11 mouse cellular contexts compared by ENCODE assay signal in the genomic region with DNA sequence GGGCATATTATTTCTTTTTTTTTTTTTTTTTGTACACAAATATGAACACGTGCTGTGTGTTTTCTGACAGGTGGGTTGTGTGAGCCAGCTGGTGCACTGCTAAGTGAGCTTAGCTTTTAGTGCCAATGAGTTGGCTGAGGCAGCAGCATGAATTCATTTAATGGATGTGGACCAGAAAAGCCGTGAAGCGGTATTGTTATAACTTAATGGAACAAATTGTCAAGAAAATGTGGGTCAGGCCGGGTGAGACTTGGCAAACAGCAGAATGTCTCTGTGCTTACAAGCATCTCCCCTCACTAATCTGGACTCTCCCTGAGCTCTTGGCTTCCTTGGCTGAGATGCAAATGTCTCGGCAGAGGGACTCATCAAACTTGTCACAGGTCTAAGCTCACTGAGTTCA. TPM values are rescaled to one million over a fixed set of nuclear protein-coding genes. Genes with fewer than 3 reads are reported as not detected.
DNase-seq lines count a peak whose midpoint lies in the region; ATAC-seq and TF ChIP-seq lines count a peak whose summit lies in the region.
"Had no signal": no experiment of that assay in that cellular context is flagged by ENCODE, and none has a peak within 500 bp of the region (broad histone marks: within the 10 kb centered on the region; RNA-seq: fewer than 3 reads in every experiment).

No protein-coding gene starts in this region.

- H3K9me3 ChIP-seq in hindbrain, postnatal 0 days (ENCODE audit: low read length), result no peaks in the 10 kb centered on the region
- H3K9me3 ChIP-seq in hindbrain, embryonic 12.5 days (replicated peaks), result no peaks in the 10 kb centered on the region
- H3K9me3 ChIP-seq: limb, embryonic 13.5 days had no signal

- H3K4me3 ChIP-seq in hindbrain, postnatal 0 days (ENCODE audit: low read length), result no peak overlapping the region
- no peak overlapping the region for H3K4me3 ChIP-seq in hindbrain, embryonic 12.5 days
- H3K4me3 ChIP-seq: limb, embryonic 13.5 days had no signal

- no peak overlapping the region for H3K9ac ChIP-seq in hindbrain, postnatal 0 days (replicated peaks; ENCODE audit: low read length)
- no peak overlapping the region for H3K9ac ChIP-seq in hindbrain, embryonic 12.5 days
- H3K9ac ChIP-seq: limb, embryonic 13.5 days had no signal

- ATAC-seq in cerebellum, adult (ENCODE audit: insufficient number of reproducible peaks, low FRiP score, low TSS enrichment), result no peak
- ATAC-seq in hindbrain, postnatal 0 days, result peak; percentile 76
- no peak for ATAC-seq in hindbrain, embryonic 12.5 days (ENCODE audit: low FRiP score)

- no peaks in the 10 kb centered on the region for H3K36me3 ChIP-seq in hindbrain, postnatal 0 days (ENCODE audit: insufficient read depth, low read length)
- H3K36me3 ChIP-seq in hindbrain, embryonic 12.5 days, result no peaks in the 10 kb centered on the region
- H3K36me3 ChIP-seq: limb, embryonic 13.5 days had no signal

- no peak overlapping the region for H3K4me2 ChIP-seq in hindbrain, postnatal 0 days (ENCODE audit: low read depth, low read length)
- H3K4me2 ChIP-seq in hindbrain, embryonic 12.5 days (replicated peaks), result no peak overlapping the region
- H3K4me2 ChIP-seq: limb, embryonic 13.5 days had no signal

- peak; percentile 63 to 66 for DNase-seq in cerebellum, postnatal 10 days
- DNase-seq in hindbrain, postnatal 0 days (ENCODE audit: low spot score), result peak; percentile 76
- peak; percentile 71 for DNase-seq in brain, adult 2 months (ENCODE audit: low read depth, low spot score)
- peak; percentile 23 to 52 for DNase-seq in left cerebral cortex, postnatal 25 days (ENCODE audit: low spot score in 2 of 2)
- no peak for DNase-seq in embryo, embryonic 10.5 days (ENCODE audit: low spot score)
- DNase-seq in spleen, postnatal 4 days (ENCODE audit: low spot score in 2 of 2), result no peak
- DNase-seq: adrenal gland, adult 8-10 months; kidney, postnatal 10 days had no signal

- 18% methylated on average over 5 of the region's 5 CpGs for WGBS in hindbrain, postnatal 0 days
- WGBS in hindbrain, embryonic 12.5 days, result 48% methylated on average over 5 of the region's 5 CpGs

- H3K27ac ChIP-seq in hindbrain, postnatal 0 days, result no peak overlapping the region
- no peak overlapping the region for H3K27ac ChIP-seq in hindbrain, embryonic 12.5 days
- H3K27ac ChIP-seq: limb, embryonic 13.5 days had no signal

- intact Hi-C loops in left cerebral cortex, postnatal 25 days (cut with DNase I), result no loop called here

- no peak for TF ChIP-seq CTCF in hindbrain, postnatal 0 days (IDR thresholded peaks at IDR 0.05; ENCODE audit: low read depth)

- H3K4me1 ChIP-seq in hindbrain, postnatal 0 days (ENCODE audit: insufficient read depth, low read length), result no peaks in the 10 kb centered on the region
- 0 out of 2 replicates have a peak, but pooled peaks cover 5% of the 10 kb centered on the region for H3K4me1 ChIP-seq in hindbrain, embryonic 12.5 days

- H3K27me3 ChIP-seq in hindbrain, postnatal 0 days (ENCODE audit: insufficient read depth, low read length), result peaks cover 5% of the 10 kb centered on the region; the same call in 1 of the 2 replicates
- no peaks in the 10 kb centered on the region for H3K27me3 ChIP-seq in hindbrain, embryonic 12.5 days
- H3K27me3 ChIP-seq: limb, embryonic 13.5 days had no signal

RNA-seq across cellular contexts. Expression of a gene that starts 7.7 kb away (rescaled TPM):
- 12.7 TPM in 2 replicates for total RNA-seq in hindbrain, postnatal 0 days (2014; rRNA removed)
- polyA plus RNA-seq in hindbrain, postnatal 0 days (2015; fragmentation: Nextera tagmentation; extraction: Ambion mirVana), result 13.8 and 14.0 TPM in 2 replicates
- polyA plus RNA-seq in hindbrain, embryonic 12.5 days (2016; fragmentation: Nextera tagmentation; extraction: Ambion mirVana), result 15.9 and 18.9 TPM in 2 replicates
- 10 to 100 TPM; 15.0 to 15.4 TPM for total RNA-seq in left cerebral cortex, postnatal 25 days (2021)

Comparison
In these comparisons a context has a peak if more than half of its experiments do, and no peak if none do; other contexts are left out.
1. DNase-seq: peak in cerebellum, postnatal 10 days (2 of 2), hindbrain, postnatal 0 days (single experiment), brain, adult 2 months (single experiment) and left cerebral cortex, postnatal 25 days (2 of 2); none in embryo, embryonic 10.5 days (single experiment) and spleen, postnatal 4 days (0 of 2).